Mouse (Mus musculus): ENCODE data around the gene Fis1. TPM values are rescaled to one million over a fixed set of nuclear protein-coding genes. Genes with fewer than 3 reads are reported as not detected.

Fis1 gene
- polyA plus RNA-seq, 1 experiment from 2014 or later = 251 TPM

- H3K4me3 ChIP-seq (ENCODE audit: low read depth, low read length) = no peak overlapping the region
- H3K27ac ChIP-seq (ENCODE audit: low read depth, low read length) = no peak overlapping the region
- WGBS = 75% methylated on average over 15 of the region's 15 CpGs
- H3K4me1 ChIP-seq (replicated peaks; ENCODE audit: control insufficient read depth, insufficient read depth, low read length) = no peaks in the 10 kb centered on the region
- H3K27me3 ChIP-seq (replicated peaks; ENCODE audit: control insufficient read depth, insufficient read depth, low read length) = 0 out of 2 replicates have a peak, but pooled peaks cover 2% of the 10 kb centered on the region
- no peak overlapping the region for H3K9ac ChIP-seq (ENCODE audit: low read depth, low read length)
- ATAC-seq (replicated peaks; ENCODE audit: low FRiP score) (no peak), DNase-seq (ENCODE audit: low spot score) (no peak)
- no peak overlapping the region for H3K4me2 ChIP-seq
- no peaks in the 10 kb centered on the region for H3K9me3 ChIP-seq (ENCODE audit: control insufficient read depth, low read length)
- no peaks in the 10 kb centered on the region for H3K36me3 ChIP-seq (ENCODE audit: control insufficient read depth, insufficient read depth, low read length)
These were observed 59.4 kb downstream of the Fis1 start for GRCm38 (mm10) chr5:137012401-137012950.

MicroRNA genes within 50 kb of the gene (microRNA counts, 519-probe panel; counts per million panel counts)
- not detected for microRNA mmu-miR-702

Small RNAs within 50 kb of the gene (microRNA-seq; reads per million reads assigned to microRNA genes)
- gene Mir702 (ENCODE audit: borderline number of aligned reads) = 106 reads per million, percentile 49 among the genes with 10 or more reads in this experiment

Other genes with a start within 250 kb of the Fis1 start
- gene Col26a1, start 70.1 kb upstream of the Fis1 start, polyA plus RNA-seq (2014; fragmentation: Nextera tagmentation; extraction: Ambion mirVana) = 9.1 and 9.8 TPM in 2 replicates
- gene Ift22, start 45.1 kb upstream of the Fis1 start, polyA plus RNA-seq (2014; fragmentation: Nextera tagmentation; extraction: Ambion mirVana) = 28.5 and 32.4 TPM in 2 replicates
- 2.5 and 2.8 TPM in 2 replicates for gene Cldn15, start 13.3 kb downstream of the Fis1 start, polyA plus RNA-seq (2014; fragmentation: Nextera tagmentation; extraction: Ambion mirVana)
- 28.7 and 29.2 TPM in 2 replicates for gene Plod3, start 33.7 kb downstream of the Fis1 start, polyA plus RNA-seq (2014; fragmentation: Nextera tagmentation; extraction: Ambion mirVana)
- gene Znhit1, start 34.7 kb downstream of the Fis1 start, polyA plus RNA-seq (2014; fragmentation: Nextera tagmentation; extraction: Ambion mirVana) = 93.8 and 97.2 TPM in 2 replicates
- gene Vgf, start 73.1 kb downstream of the Fis1 start, polyA plus RNA-seq (2014; fragmentation: Nextera tagmentation; extraction: Ambion mirVana) = 0.07 TPM in 1 of 2 replicates, not detected in the other
- gene Ap1s1, start 92.9 kb downstream of the Fis1 start, polyA plus RNA-seq (2014; fragmentation: Nextera tagmentation; extraction: Ambion mirVana) = 163 and 175 TPM in 2 replicates
- 0.09 and 0.15 TPM in 2 replicates for gene Serpine1, start 119.0 kb downstream of the Fis1 start, polyA plus RNA-seq (2014; fragmentation: Nextera tagmentation; extraction: Ambion mirVana)
- 8.7 and 8.8 TPM in 2 replicates for gene Trim56, start 162.9 kb downstream of the Fis1 start, polyA plus RNA-seq (2014; fragmentation: Nextera tagmentation; extraction: Ambion mirVana)
- not detected in 2 replicates for gene Muc3, start 196.0 kb downstream of the Fis1 start, polyA plus RNA-seq (2014; fragmentation: Nextera tagmentation; extraction: Ambion mirVana)